Mouse (Mus musculus) stomach, postnatal 0 days (tissue): ENCODE data around the gene Wdr82.

ENCODE experiments used
- CTCF ChIP-seq: IDR thresholded peaks from 2 replicates; pipeline ENCODE4 v1.5.1; 2016; ENCODE audit warnings: antibody characterized with exemption, low read depth, mild to moderate bottlenecking, moderate library complexity
- EP300 ChIP-seq: optimal IDR thresholded peaks from 2 replicates; pipeline ENCODE3; 2016; ENCODE audit warnings: antibody characterized with exemption

DNA sequence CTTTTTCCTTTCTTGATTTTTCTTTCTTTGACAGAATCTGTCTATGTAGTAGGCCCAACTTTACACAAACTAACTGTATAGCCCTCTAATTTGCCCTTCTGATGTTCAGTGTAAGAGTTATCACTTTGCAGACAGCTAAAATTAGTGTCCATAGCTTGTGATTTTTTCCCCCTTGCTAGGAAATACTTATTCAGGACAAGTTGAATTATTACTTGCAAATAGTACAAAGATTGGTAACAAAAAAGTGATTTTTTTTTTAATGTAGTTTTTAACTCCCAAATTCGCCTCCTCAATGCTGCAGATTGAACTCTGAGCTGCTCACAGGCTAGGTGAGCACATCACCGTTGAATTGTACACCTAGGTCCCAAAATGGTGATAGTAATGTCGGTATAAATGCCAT, 9.2 kb downstream of the Wdr82 start:
- no peak for TF ChIP-seq CTCF
- no peak for TF ChIP-seq EP300
